Mouse (Mus musculus): ENCODE data around the gene 2610021A01Rik.

DNA sequence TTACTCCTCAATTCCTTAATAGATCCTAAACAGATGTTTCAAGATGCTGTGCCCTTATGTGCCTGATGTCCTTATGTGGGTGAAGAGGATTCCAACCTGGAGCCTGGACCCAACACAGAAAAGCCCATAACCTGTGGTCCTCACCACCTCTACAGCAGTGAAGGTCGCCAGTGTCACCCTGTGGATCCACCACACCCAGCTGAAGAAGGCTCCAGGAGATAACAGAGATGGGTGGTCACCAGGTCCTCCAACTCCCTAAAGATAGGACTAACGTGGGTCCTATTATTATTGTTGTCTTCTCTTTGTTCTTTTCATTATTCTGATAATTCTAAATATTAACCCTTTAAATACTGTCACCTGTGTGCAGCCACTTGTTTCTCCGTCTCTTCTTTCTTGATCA is 12.6 kb downstream of the 2610021A01Rik start:
- TF ChIP-seq POLR2A (IDR thresholded peaks at IDR 0.05; ENCODE audit: control insufficient read depth, low read depth, low read length): no peak
- no peak for TF ChIP-seq CTCF (IDR thresholded peaks at IDR 0.05; ENCODE audit: control insufficient read depth, insufficient read depth, insufficient replicate concordance, low read depth, low read length)

Data from testis, adult 2 months (tissue).